Mouse (Mus musculus): ENCODE measurements at regions not wholly inside any gene's neighbourhood (a gene's known extent, or its start where the extent isn't known, plus 50 kb on each side); places are given as distances from the start of the nearest gene placed in this dataset.

DNA sequence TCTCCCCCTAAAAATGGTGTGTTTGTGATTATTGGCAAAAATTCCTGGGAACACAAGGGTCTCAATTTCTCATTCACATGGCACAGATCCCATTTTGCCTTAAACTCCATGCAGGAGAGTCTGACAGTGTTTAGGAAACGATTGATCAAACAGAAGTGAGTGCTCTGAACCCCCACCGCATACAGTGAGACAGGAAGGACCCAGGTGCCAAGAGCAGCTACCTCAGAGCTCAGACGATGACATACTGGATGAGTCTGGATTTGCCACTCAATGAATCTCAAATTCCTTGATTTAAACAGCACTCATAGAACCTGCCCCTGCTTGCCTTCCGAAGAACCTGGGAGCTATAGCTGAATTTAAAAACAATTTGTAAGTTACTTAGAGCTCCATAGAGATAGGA lies 129.6 kb upstream of the Gdnf start:
- TF ChIP-seq POLR2A (IDR thresholded peaks at IDR 0.05; ENCODE audit: borderline replicate concordance, extremely low read depth, insufficient read depth, insufficient read length, poor library complexity, severe bottlenecking): no peak
- no peak for TF ChIP-seq CTCF (IDR thresholded peaks at IDR 0.05; ENCODE audit: borderline replicate concordance, extremely low read depth, insufficient read depth, insufficient read length)

Measured in brain, embryonic 14.5 days (tissue).